Mouse (Mus musculus) embryonic facial prominence, embryonic 14.5 days (tissue): ENCODE measurements around the gene Gpr84. TPM values are rescaled to one million over a fixed set of nuclear protein-coding genes. Genes with fewer than 3 reads are reported as not detected.

Experiments
- ATAC-seq: fragments of 200-750 bp; cut with Nextera tagmentation; 2 replicates; pipeline ENCODE4 v1.8.0; 2017; ENCODE audit warnings: low read depth, moderate number of reproducible peaks, moderate TSS enrichment
- DNase-seq: peaks from one replicate; pipeline ENCODE4 v3.0.0-alpha.2; 2015; ENCODE audit warnings: low spot score
- H3K27ac ChIP-seq: fragments of 300-500 bp; sonication (generic); replicated peaks from 2 replicates; pipeline ENCODE4 v1.5.1; 2014; ENCODE audit warnings: low read depth, mild to moderate bottlenecking, low read length, moderate library complexity
- H3K27me3 ChIP-seq: fragments of 300-500 bp; sonication (generic); replicated peaks from 2 replicates; pipeline ENCODE4 v1.6.1; 2014; ENCODE audit warnings: low read length; ENCODE audit not compliant: control insufficient read depth, insufficient read depth
- H3K36me3 ChIP-seq: fragments of 300-500 bp; sonication (generic); 2 replicates; pipeline ENCODE4 v1.6.1; 2014; ENCODE audit warnings: low read length, mixed read lengths; ENCODE audit not compliant: control insufficient read depth, insufficient read depth
- H3K4me1 ChIP-seq: fragments of 300-500 bp; sonication (generic); 2 replicates; pipeline ENCODE4 v1.6.1; 2014; ENCODE audit warnings: antibody characterized with exemption, low read length; ENCODE audit not compliant: control insufficient read depth, insufficient read depth
- H3K4me2 ChIP-seq: fragments of 300-500 bp; sonication (generic); 2 replicates; pipeline ENCODE4 v1.6.1; 2014; ENCODE audit warnings: low read depth, mild to moderate bottlenecking, low read length, moderate library complexity, mixed read lengths
- H3K4me3 ChIP-seq: fragments of 300-500 bp; sonication (generic); 2 replicates; pipeline ENCODE4 v1.5.1; 2014; ENCODE audit warnings: low read depth, mild to moderate bottlenecking, low read length
- H3K9ac ChIP-seq: fragments of 300-500 bp; sonication (generic); 2 replicates; pipeline ENCODE4 v1.6.1; 2014; ENCODE audit warnings: low read depth, mild to moderate bottlenecking, low read length, moderate library complexity, mixed read lengths
- H3K9me3 ChIP-seq: fragments of 300-500 bp; sonication (generic); 2 replicates; pipeline ENCODE4 v1.6.1; 2016; ENCODE audit warnings: low read length; ENCODE audit not compliant: control insufficient read depth
- WGBS: fragments of 180-500 bp; shearing (Covaris S2); extraction: QIAGEN DNeasy Blood & Tissue Kit; methylation state at CpG from one replicate; pipeline ENCODE4 v1.1.7; 2014; 5-methylcytosine and 5-hydroxymethylcytosine counted together
- polyA plus RNA-seq: library from polyadenylated mRNA; unstranded; fragments of >200 nt; fragmentation: Nextera tagmentation; extraction: Ambion mirVana; gene quantifications from 2 replicates; pipeline ENCODE4 v1.2.1, GENCODE M21; 2014

The Gpr84 gene
- 0.13 and 0.47 TPM in 2 replicates for polyA plus RNA-seq

DNA sequence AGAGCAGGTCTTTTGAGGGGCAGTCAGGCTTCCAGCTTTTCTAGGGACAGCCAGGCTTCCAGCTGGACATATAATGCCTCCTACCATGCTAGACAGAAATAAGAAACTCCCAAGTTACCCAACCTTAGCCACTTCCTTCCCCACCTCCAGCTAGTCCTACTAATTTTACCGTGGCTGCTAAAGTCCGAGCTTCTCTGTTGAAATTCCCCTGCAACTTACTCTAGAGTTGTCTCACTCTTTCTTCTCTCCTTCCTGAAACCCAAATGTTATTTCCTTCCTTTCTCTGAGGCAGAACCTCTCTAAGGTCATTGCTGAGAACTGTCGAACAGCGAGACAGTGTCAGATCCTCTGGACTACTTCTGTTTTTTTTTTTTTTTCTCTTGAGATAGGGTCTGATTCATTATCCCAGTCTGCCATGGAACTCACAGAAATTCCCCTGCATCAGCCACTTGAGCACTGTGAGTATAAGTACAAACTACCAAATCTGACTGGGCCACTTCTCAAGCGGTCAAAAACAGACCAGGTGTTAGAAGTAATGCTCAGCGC lies at the start of gene Gpr84:
TSS of gene Gpr84 (minus strand) at position 248 of the 546 bp plus-strand sequence.
- Histone ChIP-seq H3K27me3 (no peaks in the 10 kb centered on the region), H3K4me1 (peaks cover 11% of the 10 kb centered on the region; the same call in 1 of the 2 replicates), H3K36me3 (0 out of 2 replicates have a peak, but pooled peaks cover under 1% of the 10 kb centered on the region), H3K9me3 (no peaks in the 10 kb centered on the region), H3K9ac (no peak within 1 kb of the TSS), H3K4me3 (no peak within 1 kb of the TSS), H3K27ac (no peak within 1 kb of the TSS), H3K4me2 (no peak within 1 kb of the TSS)
- DNase-seq = no peak
- WGBS = 48% methylated on average over 6 of the region's 6 CpGs
- ATAC-seq = no peak

DNA sequence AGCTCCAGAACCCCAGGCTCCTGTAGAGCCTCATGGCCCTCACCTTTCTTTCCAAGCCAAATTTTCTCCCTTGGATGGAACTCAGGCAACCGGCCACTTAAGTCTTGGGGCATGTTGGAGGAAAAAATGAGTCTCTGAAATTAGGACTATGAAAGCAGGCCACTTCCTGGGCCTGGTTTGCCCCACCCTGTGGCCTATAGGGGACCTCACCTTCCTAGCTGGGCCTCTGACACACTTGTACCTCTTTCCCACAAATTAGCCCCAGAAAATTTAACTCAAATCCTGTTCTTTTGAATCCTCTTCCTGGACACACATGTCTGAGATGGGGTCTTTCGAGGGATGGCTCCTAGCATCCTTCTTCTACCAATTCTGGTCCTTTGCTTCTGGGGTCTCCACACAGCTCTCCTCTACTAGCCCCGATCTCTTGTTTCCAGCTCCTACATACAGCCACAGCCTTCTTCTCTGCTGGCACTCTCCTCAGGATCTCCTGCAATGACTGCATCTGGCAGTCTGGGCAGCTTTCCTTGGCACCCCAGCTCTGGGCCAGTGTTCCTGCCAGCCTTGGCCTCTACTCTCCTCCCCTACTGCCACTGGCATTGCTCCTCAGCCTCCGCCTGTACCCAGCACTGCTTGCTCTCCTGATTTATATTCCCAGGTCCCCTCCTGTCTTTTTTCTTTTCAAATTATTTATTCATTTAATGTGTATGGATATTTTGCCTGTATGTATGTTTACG lies 49.6 kb upstream of the Gpr84 start:
- Histone ChIP-seq H3K4me2 (no peak overlapping the region), H3K9me3 (no peaks in the 10 kb centered on the region), H3K27ac (peak overlapping the region; percentile 87), H3K9ac (no peak overlapping the region), H3K36me3 (peaks cover 22% of the 10 kb centered on the region), H3K27me3 (no peaks in the 10 kb centered on the region), H3K4me3 (no peak overlapping the region), H3K4me1 (peaks cover 24% of the 10 kb centered on the region)
- WGBS = 93% methylated on average over 5 of the region's 5 CpGs
- ATAC-seq (no peak), DNase-seq (no peak)

DNA sequence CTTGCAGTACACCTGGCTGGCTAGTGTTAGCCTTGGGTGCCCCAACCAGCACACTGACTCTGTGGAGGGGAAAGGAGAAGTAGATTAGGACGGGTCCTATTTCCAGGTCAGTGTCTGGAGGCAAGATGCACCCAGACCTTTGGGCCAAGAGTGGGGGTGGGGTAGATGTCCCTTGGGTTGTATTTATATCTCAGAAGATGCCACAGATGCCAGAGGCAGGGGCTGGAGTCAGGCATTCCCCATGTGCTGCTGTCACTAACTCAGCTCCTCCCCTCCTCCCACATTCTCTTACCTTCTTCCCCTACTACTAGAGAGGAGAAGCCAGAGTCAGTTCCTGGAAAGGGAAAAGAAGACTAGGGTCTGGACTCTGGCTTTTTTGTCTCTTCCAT lies 48.7 kb upstream of the Gpr84 start:
- Histone ChIP-seq H3K9ac (no peak overlapping the region), H3K27ac (peak overlapping the region; percentile 87; the same call in 1 of the 2 replicates), H3K4me3 (no peak overlapping the region), H3K4me2 (no peak overlapping the region), H3K4me1 (peaks cover 15% of the 10 kb centered on the region), H3K36me3 (peaks cover 31% of the 10 kb centered on the region), H3K27me3 (no peaks in the 10 kb centered on the region), H3K9me3 (no peaks in the 10 kb centered on the region)
- WGBS = 0% methylated on average over 1 of the region's 1 CpGs
- ATAC-seq (peak; percentile 50; the same call in 1 of the 2 replicates), DNase-seq (peak; percentile 57)

DNA sequence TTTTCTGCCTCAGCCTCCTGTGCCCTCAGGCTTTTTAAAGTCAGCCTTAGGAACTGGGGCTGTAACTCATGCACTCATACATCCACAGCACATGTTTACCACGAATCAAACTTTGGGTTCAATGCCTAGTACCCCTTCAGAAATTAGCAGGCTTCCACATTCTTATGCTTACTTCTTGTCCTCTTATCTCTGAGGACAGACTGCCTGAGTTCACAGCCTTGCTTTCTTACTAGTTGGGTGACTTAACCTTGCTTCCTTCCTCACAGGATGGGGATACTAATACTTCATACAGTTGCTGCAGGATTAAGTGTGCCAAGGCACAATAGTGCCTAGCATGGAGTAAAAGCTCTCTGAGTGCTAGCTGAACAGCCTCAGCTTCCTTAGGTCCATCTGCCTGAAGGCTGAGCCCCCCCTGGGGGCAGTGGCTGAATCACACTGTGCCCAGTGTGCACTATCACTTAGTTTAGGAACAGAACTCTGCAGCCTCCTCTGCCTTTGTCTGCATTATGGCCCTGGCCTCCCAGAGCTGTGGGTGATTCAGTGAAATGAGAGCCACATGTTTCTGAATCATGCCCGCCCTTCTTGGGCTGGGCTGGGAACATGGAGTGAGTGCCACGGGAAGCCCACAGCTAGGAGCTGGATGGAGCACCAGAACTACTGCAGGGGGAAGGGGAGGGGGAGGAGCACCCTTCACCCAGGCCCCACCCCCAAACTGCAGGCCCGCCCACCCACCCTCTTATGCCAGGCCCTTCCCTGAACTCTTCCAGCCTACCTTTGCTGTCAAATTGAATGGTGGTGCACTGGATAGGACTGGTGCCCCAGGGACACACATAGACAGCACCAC lies 48.1 kb upstream of the Gpr84 start:
- no peaks in the 10 kb centered on the region for H3K9me3 ChIP-seq
- peak; percentile 74 for DNase-seq
- ATAC-seq = peak; percentile 72
- H3K4me2 ChIP-seq = no peak overlapping the region
- H3K36me3 ChIP-seq = peaks cover 37% of the 10 kb centered on the region
- H3K9ac ChIP-seq = peak overlapping the region; percentile 51
- no peaks in the 10 kb centered on the region for H3K27me3 ChIP-seq
- no peak overlapping the region for H3K4me3 ChIP-seq
- peaks cover 14% of the 10 kb centered on the region for H3K4me1 ChIP-seq
- 22% methylated on average over 3 of the region's 4 CpGs for WGBS
- H3K27ac ChIP-seq = peak overlapping the region; percentile 87

DNA sequence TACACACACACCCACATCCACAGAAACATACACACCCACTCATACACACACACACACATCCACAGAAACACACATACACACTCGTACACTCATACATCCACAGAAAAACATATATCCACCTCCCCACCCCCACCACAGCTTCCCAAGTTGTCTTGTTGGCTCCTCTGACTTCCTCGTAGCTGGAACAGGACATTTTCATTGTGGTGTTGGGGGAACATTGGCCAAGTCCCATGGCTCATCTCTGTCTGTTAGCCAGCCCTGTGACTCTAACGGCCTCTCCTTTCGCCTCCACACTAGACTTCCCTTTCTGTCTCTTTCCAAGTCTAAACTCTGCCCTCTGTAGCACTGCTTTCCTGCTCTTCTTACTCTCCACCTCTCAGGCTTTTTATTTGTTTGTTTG lies 47.4 kb upstream of the Gpr84 start:
- H3K4me3 ChIP-seq = no peak overlapping the region
- H3K4me2 ChIP-seq = no peak overlapping the region
- no peak for ATAC-seq
- H3K9me3 ChIP-seq = no peaks in the 10 kb centered on the region
- no peak for DNase-seq
- no peaks in the 10 kb centered on the region for H3K27me3 ChIP-seq
- H3K9ac ChIP-seq = no peak overlapping the region
- no peak overlapping the region; the same call in 1 of the 2 replicates for H3K27ac ChIP-seq
- WGBS = 78% methylated on average over 4 of the region's 4 CpGs
- H3K36me3 ChIP-seq = peaks cover 43% of the 10 kb centered on the region
- peaks cover 14% of the 10 kb centered on the region for H3K4me1 ChIP-seq

DNA sequence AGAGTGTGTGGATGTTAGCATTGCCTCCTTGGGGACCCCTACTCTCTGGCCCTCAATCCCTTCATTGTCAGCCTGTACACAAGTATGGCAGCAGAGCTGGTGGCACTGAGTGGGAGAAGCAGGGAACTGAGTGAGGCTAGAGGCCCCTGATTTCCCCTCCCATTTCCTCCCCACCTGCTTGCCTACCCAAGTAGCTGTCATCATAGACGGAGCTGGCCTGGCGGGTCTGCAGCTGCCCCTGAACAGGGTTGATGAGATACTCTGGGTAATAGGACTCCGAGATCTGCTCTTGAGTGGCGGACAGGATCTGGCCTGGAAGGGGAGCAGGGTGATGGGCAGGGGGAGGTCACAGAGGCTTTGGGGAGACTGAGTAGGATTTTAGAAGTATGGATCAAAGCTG lies 45.7 kb upstream of the Gpr84 start:
- H3K36me3 ChIP-seq = peaks cover 57% of the 10 kb centered on the region
- no peak overlapping the region for H3K27ac ChIP-seq
- WGBS = 60% methylated on average over 4 of the region's 4 CpGs
- H3K4me1 ChIP-seq = peaks cover 14% of the 10 kb centered on the region
- no peaks in the 10 kb centered on the region for H3K27me3 ChIP-seq
- ATAC-seq (no peak), DNase-seq (no peak)
- no peak overlapping the region for H3K4me2 ChIP-seq
- H3K4me3 ChIP-seq = no peak overlapping the region
- H3K9ac ChIP-seq = no peak overlapping the region
- H3K9me3 ChIP-seq = no peaks in the 10 kb centered on the region

DNA sequence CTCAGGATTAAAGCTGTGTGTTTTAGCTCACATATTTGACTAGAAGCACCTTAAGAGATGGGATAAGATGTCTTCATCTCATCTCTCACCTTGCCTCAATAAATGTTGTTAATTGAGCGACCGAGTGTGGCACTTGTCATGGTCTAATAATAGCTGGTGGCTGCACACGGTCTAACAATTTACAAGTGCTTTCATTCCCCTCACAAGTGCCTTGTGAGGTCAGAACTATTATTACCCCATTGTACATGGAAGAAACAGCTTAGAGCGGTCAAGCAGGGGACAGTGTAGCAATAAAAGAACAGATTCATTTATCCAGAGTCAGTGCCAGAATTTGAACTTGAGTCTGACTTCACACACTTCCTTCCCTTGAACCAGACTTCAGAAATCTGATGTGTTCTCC lies 45.0 kb upstream of the Gpr84 start:
- Histone ChIP-seq H3K9ac (no peak overlapping the region), H3K4me1 (peaks cover 14% of the 10 kb centered on the region), H3K4me3 (no peak overlapping the region), H3K36me3 (peaks cover 64% of the 10 kb centered on the region), H3K27me3 (no peaks in the 10 kb centered on the region), H3K9me3 (no peaks in the 10 kb centered on the region), H3K4me2 (no peak overlapping the region), H3K27ac (no peak overlapping the region)
- ATAC-seq (no peak), DNase-seq (no peak)
- 88% methylated on average over 4 of the region's 4 CpGs for WGBS

DNA sequence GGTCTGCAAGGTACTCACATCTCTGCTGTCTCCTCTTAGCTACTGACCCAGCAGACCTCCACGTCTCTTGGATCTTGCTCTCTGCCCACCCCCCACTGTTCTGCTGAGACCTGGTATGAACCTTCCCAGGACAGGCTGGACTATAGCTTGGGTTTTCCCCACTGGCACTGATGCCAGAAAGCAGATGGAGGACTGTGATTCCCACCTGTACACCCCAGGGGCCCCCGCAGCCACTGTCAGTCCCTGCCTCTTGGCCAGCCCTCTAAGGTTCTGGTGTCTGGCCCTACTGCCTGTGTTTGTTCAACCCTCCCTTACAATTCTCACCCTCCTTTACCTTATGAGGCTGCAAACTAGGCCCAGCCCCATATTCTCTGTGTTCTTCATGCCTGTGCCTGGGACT lies 44.3 kb upstream of the Gpr84 start:
- Histone ChIP-seq H3K4me2 (no peak overlapping the region), H3K4me3 (no peak overlapping the region), H3K36me3 (peaks cover 71% of the 10 kb centered on the region), H3K9me3 (no peaks in the 10 kb centered on the region), H3K4me1 (peaks cover 14% of the 10 kb centered on the region), H3K27ac (no peak overlapping the region), H3K9ac (no peak overlapping the region), H3K27me3 (no peaks in the 10 kb centered on the region)
- ATAC-seq (no peak), DNase-seq (no peak)
- WGBS = 97% methylated on average over 2 of the region's 2 CpGs
